Mouse (Mus musculus) large intestine, adult 2 months (tissue): Measurements from ENCODE around the gene 6820408C15Rik. TPM values are rescaled to one million over a fixed set of nuclear protein-coding genes. Genes with fewer than 3 reads are reported as not detected.

Experiments
- DNase-seq: peaks from one replicate; pipeline ENCODE4 v3.0.0-alpha.2; 2012; ENCODE audit warnings: low read depth, low spot score
- WGBS: fragments of 180-500 bp; shearing (Covaris S2); methylation state at CpG from one replicate; pipeline ENCODE4 v1.1.7; 2018; 5-methylcytosine and 5-hydroxymethylcytosine counted together
- polyA plus RNA-seq: library from polyadenylated mRNA; depleted of rRNA; stranded (reverse); fragments of >200 nt; gene quantifications from 2 replicates; pipeline ENCODE4 v1.2.3, GENCODE M21; 2012; rRNA removed

Gene 6820408C15Rik
- polyA plus RNA-seq, 1 experiment, result not detected

DNA sequence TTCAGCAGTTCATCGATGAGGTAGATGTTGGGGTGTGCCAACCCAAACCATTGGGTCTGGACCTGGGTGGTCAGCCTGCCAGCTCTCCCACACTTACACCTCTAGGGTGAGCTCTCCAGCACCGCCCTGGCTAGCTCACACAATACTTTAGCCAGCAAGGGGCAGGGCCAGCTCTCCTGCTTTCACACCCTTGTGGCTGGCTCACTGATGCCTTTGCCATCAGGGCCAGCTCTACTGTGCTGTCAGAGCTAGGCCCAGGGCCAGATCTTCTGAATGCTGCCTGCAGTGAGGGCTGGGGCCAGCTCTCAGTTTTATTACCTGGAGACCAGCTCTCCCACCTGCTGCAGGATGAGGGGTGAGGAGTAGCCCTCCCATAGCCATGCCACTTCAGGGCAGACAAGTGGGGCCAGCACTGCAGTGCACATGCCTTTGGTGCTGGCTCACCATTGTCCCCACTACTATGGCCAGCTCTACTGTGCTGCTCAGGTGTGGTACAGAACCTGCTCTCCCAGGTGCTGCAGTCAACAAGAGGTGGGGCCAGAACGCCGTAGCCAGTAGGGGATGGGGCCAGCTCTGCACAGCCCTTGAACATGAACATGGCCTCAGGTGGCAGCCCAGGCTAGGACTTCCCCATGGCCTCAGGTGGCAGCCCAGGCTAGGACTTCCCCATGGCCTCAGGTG is 36.9 kb downstream of the 6820408C15Rik start:
- no peak for DNase-seq
- WGBS, result 65% methylated on average over 4 of the region's 4 CpGs

DNA sequence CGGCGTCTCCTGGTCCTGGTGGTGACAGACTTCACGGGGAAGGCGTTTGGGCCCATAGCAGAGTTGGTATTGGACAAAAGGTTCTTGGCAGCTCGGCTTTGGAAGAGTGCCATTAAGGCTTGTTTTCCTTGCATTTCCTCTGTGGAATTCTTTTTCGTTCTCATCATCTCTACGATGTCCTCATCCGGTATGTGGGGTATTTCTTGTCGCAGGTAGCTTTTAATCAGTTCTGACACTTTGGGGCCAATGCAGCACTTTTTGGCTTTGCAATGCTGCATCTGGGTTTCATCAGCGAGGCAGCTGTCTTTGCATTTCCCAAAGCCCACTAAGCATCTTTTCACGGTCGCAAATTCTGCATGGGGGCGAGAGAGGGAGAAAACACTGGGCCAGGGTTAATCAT is 43.9 kb downstream of the 6820408C15Rik start:
- 44% methylated on average over 13 of the region's 13 CpGs for WGBS
- no peak for DNase-seq

GRCm38 (mm10) chr2:152464570-152465150 is 49.3 kb downstream of the 6820408C15Rik start, which contains the start of gene Defb23:
TSS of gene Defb23 (minus strand) at chr2:152464620.
- WGBS, result 89% methylated on average over 3 of the region's 3 CpGs
- DNase-seq, result no peak

GRCm38 (mm10) chr2:152470973-152471372 is 55.6 kb downstream of the 6820408C15Rik start:
- peak; percentile 10 for DNase-seq
- WGBS, result 27% methylated on average over 7 of the region's 7 CpGs

DNA sequence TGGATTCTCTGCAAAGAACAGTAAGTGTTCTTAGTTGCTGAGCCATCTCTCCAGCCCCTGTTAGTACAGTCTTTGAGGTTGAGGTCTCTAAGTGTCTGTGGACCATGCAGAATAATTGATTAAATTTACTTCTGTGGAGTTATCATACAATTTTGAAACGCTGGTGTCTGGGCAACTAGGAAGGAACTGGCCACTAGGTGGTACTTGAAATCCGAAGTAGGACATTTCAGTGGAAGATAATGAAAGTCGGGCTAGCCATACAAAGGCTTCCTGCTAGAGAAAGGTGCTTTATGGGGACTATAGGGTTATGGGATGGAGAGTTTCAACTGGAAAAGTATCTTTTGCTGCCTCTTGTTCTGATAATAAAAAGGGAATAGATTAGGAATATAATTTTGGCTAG is 57.0 kb downstream of the 6820408C15Rik start:
- 22% methylated on average over 3 of the region's 3 CpGs for WGBS
- DNase-seq, result no peak

GRCm38 (mm10) chr2:152476763-152477162 is 61.4 kb downstream of the 6820408C15Rik start, which contains the start of gene Defb20:
TSS of gene Defb20 (plus strand) at chr2:152477063.
- WGBS, result 56% methylated on average over 2 of the region's 2 CpGs
- DNase-seq, result no peak

DNA sequence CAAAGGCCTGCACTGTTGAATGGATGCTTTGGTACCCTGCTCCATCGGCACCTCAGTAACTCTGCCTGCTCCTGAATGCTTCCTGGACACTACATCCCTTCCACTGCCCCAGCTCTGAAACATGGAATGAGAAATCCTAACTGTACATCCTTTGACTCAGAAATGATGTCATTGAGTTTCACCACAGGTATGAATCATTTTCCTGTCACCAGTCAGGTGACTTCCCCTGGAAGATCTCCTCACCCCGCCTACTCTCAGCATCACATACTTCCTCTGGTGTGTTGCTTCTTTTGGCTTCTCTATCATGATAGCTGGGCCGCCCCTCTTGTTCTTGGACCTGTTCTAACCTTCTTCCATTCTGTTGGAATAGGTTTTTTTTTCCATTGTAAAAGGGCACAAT is 65.5 kb downstream of the 6820408C15Rik start:
- DNase-seq, result no peak
- 76% methylated on average over 3 of the region's 3 CpGs for WGBS

DNA sequence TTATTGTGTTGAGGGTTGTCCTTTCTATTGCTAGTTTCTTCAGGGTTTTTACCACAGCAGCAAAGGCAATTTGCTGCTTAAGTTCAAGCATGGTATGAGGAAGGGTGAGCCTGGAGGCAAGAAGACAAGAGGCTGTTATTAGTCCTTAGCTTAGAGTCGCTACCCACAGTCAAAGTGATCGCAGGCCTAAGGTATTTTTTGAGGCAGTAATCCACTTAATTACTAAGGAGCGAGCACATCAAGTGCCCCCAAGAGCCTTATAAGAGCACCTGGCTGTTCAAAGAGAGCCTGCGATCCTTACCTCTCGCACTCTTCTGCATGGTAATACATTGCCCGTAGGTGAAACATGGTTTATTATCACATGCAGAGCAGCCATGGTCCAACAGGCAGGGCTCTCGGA is 66.3 kb downstream of the 6820408C15Rik start:
- WGBS, result 85% methylated on average over 7 of the region's 7 CpGs
- DNase-seq, result no peak

DNA sequence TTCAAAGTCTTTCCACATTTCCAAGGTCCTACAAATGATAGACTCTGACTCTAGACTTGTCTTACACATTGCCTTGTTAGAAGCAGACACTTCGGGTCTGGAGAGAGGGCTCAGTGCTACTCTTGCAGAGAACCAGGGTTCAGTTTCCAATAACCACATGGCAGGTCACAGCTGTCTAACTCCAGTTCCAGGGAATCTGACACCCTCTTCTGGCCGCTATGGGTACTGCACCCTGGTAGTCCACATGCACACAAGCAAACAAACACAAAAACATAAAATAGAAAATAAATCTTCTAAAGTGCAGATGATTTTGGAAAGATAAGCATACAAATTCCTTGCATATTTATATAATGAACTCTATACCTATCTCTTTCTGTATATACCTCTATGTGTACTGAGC is 71.6 kb downstream of the 6820408C15Rik start:
- DNase-seq, result no peak
- WGBS, result 78% methylated on average over 2 of the region's 2 CpGs

DNA sequence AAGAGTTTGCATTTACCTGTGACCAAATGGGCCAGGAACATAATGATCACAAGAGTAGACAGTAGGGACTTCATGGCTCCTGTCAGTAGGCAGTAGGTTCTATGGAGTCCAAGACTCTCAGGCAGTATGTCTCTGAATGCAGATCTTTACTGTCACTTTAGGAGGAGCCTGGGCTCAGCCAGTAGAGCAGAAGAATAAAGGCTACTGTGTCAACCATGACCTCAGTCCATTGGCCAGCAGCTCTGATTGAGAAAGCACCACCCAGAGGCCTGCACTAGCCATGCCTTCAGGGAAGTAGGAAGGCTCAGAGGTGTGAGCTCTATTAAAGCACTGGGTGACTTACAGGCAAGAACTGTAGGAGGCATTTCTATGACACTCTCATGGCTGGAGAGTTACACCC is 74.7 kb downstream of the 6820408C15Rik start, which contains the start of gene Defb22:
Gene Defb22, minus strand, starts transcription at position 101 of the 400 bp plus-strand sequence.
- DNase-seq, result no peak

- 74% methylated on average over 6 of the region's 6 CpGs for WGBS
- DNase-seq, result no peak
These were observed 77.8 kb downstream of the 6820408C15Rik start for GRCm38 (mm10) chr2:152493151-152493550.

Other genes starting within 250 kb of the 6820408C15Rik start
- 30.2 and 33.6 TPM in 2 replicates for gene Csnk2a1, start 188.7 kb upstream of the 6820408C15Rik start, polyA plus RNA-seq
- gene Tbc1d20, start 121.8 kb upstream of the 6820408C15Rik start, polyA plus RNA-seq, result 61.9 and 68.5 TPM in 2 replicates
- gene Rbck1, start 82.9 kb upstream of the 6820408C15Rik start, polyA plus RNA-seq, result 190 and 253 TPM in 2 replicates
- gene Trib3, start 71.6 kb upstream of the 6820408C15Rik start, polyA plus RNA-seq, result 2.1 and 5.9 TPM in 2 replicates
- gene Nrsn2, start 38.9 kb upstream of the 6820408C15Rik start, polyA plus RNA-seq, result 0.34 and 0.87 TPM in 2 replicates
- 1.9 and 2.0 TPM in 2 replicates for gene Sox12, start 17.5 kb upstream of the 6820408C15Rik start, polyA plus RNA-seq
- gene Zcchc3, start 560 bp upstream of the 6820408C15Rik start, polyA plus RNA-seq, result 1.7 and 2.0 TPM in 2 replicates
- gene Defb23, start 49.0 kb downstream of the 6820408C15Rik start, polyA plus RNA-seq, result not detected in 2 replicates
- 0.26 and 0.69 TPM in 2 replicates for gene Defb20, start 61.5 kb downstream of the 6820408C15Rik start, polyA plus RNA-seq
- gene Defb22, start 74.6 kb downstream of the 6820408C15Rik start, polyA plus RNA-seq, result not detected in 2 replicates
- not detected in 2 replicates for gene Defb26, start 96.1 kb downstream of the 6820408C15Rik start, polyA plus RNA-seq
- not detected in 2 replicates for gene Defb28, start 102.7 kb downstream of the 6820408C15Rik start, polyA plus RNA-seq
- gene Defb29, start 124.5 kb downstream of the 6820408C15Rik start, polyA plus RNA-seq, result not detected in 2 replicates
- gene Gm17416, start 153.8 kb downstream of the 6820408C15Rik start, polyA plus RNA-seq, result not detected in 2 replicates
- not detected in 2 replicates for gene Defb21, start 157.2 kb downstream of the 6820408C15Rik start, polyA plus RNA-seq
- gene Defb19, start 164.7 kb downstream of the 6820408C15Rik start, polyA plus RNA-seq, result not detected in 2 replicates
- gene Defb45, start 183.8 kb downstream of the 6820408C15Rik start, polyA plus RNA-seq, result not detected in 2 replicates
- not detected in 2 replicates for gene Defb36, start 188.7 kb downstream of the 6820408C15Rik start, polyA plus RNA-seq
- gene Defb25, start 207.5 kb downstream of the 6820408C15Rik start, polyA plus RNA-seq, result 0.78 and 1.1 TPM in 2 replicates
- 3.6 and 3.7 TPM in 2 replicates for gene Rem1, start 211.4 kb downstream of the 6820408C15Rik start, polyA plus RNA-seq